Mouse (Mus musculus) midbrain, embryonic 12.5 days (tissue): ENCODE results near the gene Atg9b. TPM values are rescaled to one million over a fixed set of nuclear protein-coding genes. Genes with fewer than 3 reads are reported as not detected.
A peak's percentile ranks its signal among the peaks of the same experiment; 100 is the strongest.

ENCODE experiments used
- ATAC-seq: fragments of 200-750 bp; cut with Nextera tagmentation; 2 replicates; pipeline ENCODE4 v1.8.0; 2017; ENCODE audit warnings: low read depth, moderate TSS enrichment, moderate library complexity; ENCODE audit not compliant: low FRiP score
- H3K27ac ChIP-seq: fragments of 300-500 bp; sonication (generic); replicated peaks from 2 replicates; pipeline ENCODE4 v1.5.1; 2016; ENCODE audit warnings: mild to moderate bottlenecking
- H3K27me3 ChIP-seq: fragments of 300-500 bp; sonication (generic); 2 replicates; pipeline ENCODE4 v1.6.1; 2016; ENCODE audit warnings: mild to moderate bottlenecking
- H3K36me3 ChIP-seq: fragments of 300-500 bp; sonication (generic); 2 replicates; pipeline ENCODE4 v1.6.1; 2016
- H3K4me1 ChIP-seq: fragments of 300-500 bp; sonication (generic); 2 replicates; pipeline ENCODE4 v1.6.1; 2016
- H3K4me2 ChIP-seq: fragments of 300-500 bp; sonication (generic); replicated peaks from 2 replicates; pipeline ENCODE4 v1.6.1; 2016; ENCODE audit warnings: mild to moderate bottlenecking, moderate library complexity
- H3K4me3 ChIP-seq: fragments of 300-500 bp; sonication (generic); 2 replicates; pipeline ENCODE4 v1.5.1; 2016; ENCODE audit warnings: mild to moderate bottlenecking
- H3K9ac ChIP-seq: fragments of 300-500 bp; sonication (generic); replicated peaks from 2 replicates; pipeline ENCODE4 v1.6.1; 2016; ENCODE audit warnings: mild to moderate bottlenecking, moderate library complexity
- H3K9me3 ChIP-seq: fragments of 300-500 bp; sonication (generic); 2 replicates; pipeline ENCODE4 v1.6.1; 2016; ENCODE audit warnings: mild to moderate bottlenecking
- WGBS: fragments of 180-500 bp; shearing (Covaris S2); methylation state at CpG from one replicate; pipeline ENCODE4 v1.1.7; 2016; 5-methylcytosine and 5-hydroxymethylcytosine counted together
- polyA plus RNA-seq: library from polyadenylated mRNA; unstranded; fragments of >200 nt; fragmentation: Nextera tagmentation; extraction: Ambion mirVana; gene quantifications from 2 replicates; pipeline ENCODE4 v1.2.1, GENCODE M21; 2016

Atg9b gene
- polyA plus RNA-seq, 1 experiment from 2014 or later: 0.46 TPM

- no peaks in the 10 kb centered on the region for H3K4me1 ChIP-seq
- 77% methylated on average over 6 of the region's 6 CpGs for WGBS
- H3K9ac ChIP-seq: no peak overlapping the region
- H3K4me2 ChIP-seq: no peak overlapping the region
- no peak overlapping the region for H3K27ac ChIP-seq
- H3K27me3 ChIP-seq: no peaks in the 10 kb centered on the region
- no peaks in the 10 kb centered on the region for H3K9me3 ChIP-seq
- H3K36me3 ChIP-seq: no peaks in the 10 kb centered on the region
- no peak for ATAC-seq
- H3K4me3 ChIP-seq: no peak overlapping the region
Observed at GRCm38 (mm10) chr5:24374216-24374615, 17.7 kb downstream of the Atg9b start.

DNA sequence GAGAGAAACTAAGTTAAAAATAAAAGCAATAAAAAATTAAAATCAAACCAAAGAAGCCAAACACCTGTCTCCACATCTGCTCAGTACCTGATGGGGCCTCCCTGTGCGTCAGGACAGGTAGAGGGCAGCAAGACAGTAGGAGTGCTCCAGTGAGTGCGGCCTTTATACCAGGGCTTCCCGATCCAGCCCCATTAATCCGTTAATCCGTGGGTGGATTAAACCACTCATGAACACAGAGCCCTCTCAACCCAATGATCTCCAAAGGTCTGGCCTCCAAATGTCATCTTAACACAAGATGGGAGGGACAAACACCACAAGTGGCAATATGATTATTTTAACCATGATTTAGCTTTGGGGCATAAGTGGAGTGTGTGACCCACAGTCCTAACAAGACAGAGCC lies 18.1 kb downstream of the Atg9b start:
- no peak overlapping the region for H3K4me3 ChIP-seq
- no peaks in the 10 kb centered on the region for H3K4me1 ChIP-seq
- WGBS: 52% methylated on average over 5 of the region's 5 CpGs
- H3K9ac ChIP-seq: no peak overlapping the region
- no peaks in the 10 kb centered on the region for H3K36me3 ChIP-seq
- H3K27me3 ChIP-seq: no peaks in the 10 kb centered on the region
- H3K4me2 ChIP-seq: no peak overlapping the region
- no peak for ATAC-seq
- H3K27ac ChIP-seq: no peak overlapping the region
- no peaks in the 10 kb centered on the region for H3K9me3 ChIP-seq

DNA sequence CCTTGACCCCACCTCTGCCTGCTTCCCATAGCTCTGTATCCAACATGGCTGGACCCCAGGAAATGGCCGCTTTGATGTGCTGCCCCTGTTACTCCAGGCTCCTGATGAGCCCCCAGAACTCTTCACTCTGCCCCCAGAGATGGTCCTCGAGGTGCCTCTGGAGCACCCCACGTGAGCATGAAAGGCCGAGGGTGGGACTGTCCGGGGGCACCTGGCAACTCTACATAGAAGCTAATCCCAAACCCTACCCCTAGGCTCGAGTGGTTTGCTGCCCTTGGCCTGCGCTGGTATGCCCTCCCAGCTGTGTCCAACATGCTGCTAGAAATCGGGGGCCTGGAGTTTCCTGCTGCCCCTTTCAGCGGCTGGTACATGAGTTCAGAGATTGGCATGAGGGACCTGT lies 22.2 kb downstream of the Atg9b start:
- no peaks in the 10 kb centered on the region for H3K9me3 ChIP-seq
- H3K36me3 ChIP-seq: no peaks in the 10 kb centered on the region
- no peaks in the 10 kb centered on the region for H3K27me3 ChIP-seq
- no peak overlapping the region for H3K27ac ChIP-seq
- no peaks in the 10 kb centered on the region for H3K4me1 ChIP-seq
- no peak overlapping the region for H3K4me3 ChIP-seq
- H3K9ac ChIP-seq: no peak overlapping the region
- no peak overlapping the region for H3K4me2 ChIP-seq
- WGBS: 85% methylated on average over 9 of the region's 9 CpGs
- no peak for ATAC-seq

- Histone ChIP-seq H3K4me1 (no peaks in the 10 kb centered on the region), H3K36me3 (no peaks in the 10 kb centered on the region), H3K4me3 (no peak overlapping the region), H3K27ac (no peak overlapping the region), H3K9ac (no peak overlapping the region), H3K4me2 (no peak overlapping the region), H3K9me3 (no peaks in the 10 kb centered on the region), H3K27me3 (no peaks in the 10 kb centered on the region)
- WGBS: 84% methylated on average over 9 of the region's 9 CpGs
- ATAC-seq: no peak
Observed at GRCm38 (mm10) chr5:24366426-24366825, 25.5 kb downstream of the Atg9b start.

GRCm38 (mm10) chr5:24365528-24365927 lies 26.4 kb downstream of the Atg9b start:
- H3K9ac ChIP-seq: no peak overlapping the region
- H3K4me3 ChIP-seq: no peak overlapping the region
- 55% methylated on average over 5 of the region's 5 CpGs for WGBS
- H3K9me3 ChIP-seq: no peaks in the 10 kb centered on the region
- no peak overlapping the region for H3K4me2 ChIP-seq
- H3K4me1 ChIP-seq: no peaks in the 10 kb centered on the region; the same call in 1 of the 2 replicates
- no peaks in the 10 kb centered on the region for H3K36me3 ChIP-seq
- no peak overlapping the region for H3K27ac ChIP-seq
- no peaks in the 10 kb centered on the region for H3K27me3 ChIP-seq
- no peak for ATAC-seq

GRCm38 (mm10) chr5:24364963-24365362 lies 27.0 kb downstream of the Atg9b start:
- Histone ChIP-seq H3K27ac (no peak overlapping the region), H3K9me3 (no peaks in the 10 kb centered on the region), H3K27me3 (no peaks in the 10 kb centered on the region), H3K4me2 (no peak overlapping the region), H3K4me3 (no peak overlapping the region), H3K36me3 (no peaks in the 10 kb centered on the region), H3K9ac (no peak overlapping the region), H3K4me1 (no peaks in the 10 kb centered on the region; the same call in 1 of the 2 replicates)
- WGBS: 88% methylated on average over 10 of the region's 10 CpGs
- ATAC-seq: no peak

- ATAC-seq: no peak
- H3K27ac ChIP-seq: no peak within 1 kb of the TSS
- no peak within 1 kb of the TSS for H3K4me2 ChIP-seq
- no peaks in the 10 kb centered on the region for H3K27me3 ChIP-seq
- H3K9me3 ChIP-seq: no peaks in the 10 kb centered on the region
- no peaks in the 10 kb centered on the region for H3K36me3 ChIP-seq
- H3K4me1 ChIP-seq: no peaks in the 10 kb centered on the region; the same call in 1 of the 2 replicates
- WGBS: 35% methylated on average over 12 of the region's 12 CpGs
- H3K9ac ChIP-seq: no peak within 1 kb of the TSS
- H3K4me3 ChIP-seq: no peak within 1 kb of the TSS
Observed at GRCm38 (mm10) chr5:24364508-24364907, 27.4 kb downstream of the Atg9b start, which contains the start of gene Nos3. Gene Nos3 (plus strand): TSS chr5:24364810.

DNA sequence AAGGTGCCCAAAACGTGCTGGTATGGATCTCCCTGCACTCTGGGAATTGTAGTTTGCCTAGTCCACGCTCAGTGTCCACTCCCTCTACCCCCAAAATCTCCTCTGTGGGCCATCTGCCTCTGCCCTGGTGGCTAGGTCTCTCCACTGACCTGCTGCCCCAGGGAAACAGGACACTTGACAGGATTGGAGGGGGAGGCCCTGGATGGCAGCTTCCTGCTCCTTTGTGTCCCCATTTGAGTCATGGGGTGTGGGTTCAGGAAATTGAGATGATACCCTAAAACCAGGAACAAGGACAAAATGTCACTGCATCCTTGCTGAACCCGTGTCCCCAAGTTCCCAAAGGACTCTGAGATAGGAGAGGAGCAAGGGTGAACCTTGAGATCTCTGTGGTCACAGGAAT lies 27.9 kb downstream of the Atg9b start:
- ATAC-seq: no peak
- no peaks in the 10 kb centered on the region for H3K27me3 ChIP-seq
- H3K9ac ChIP-seq: no peak overlapping the region
- WGBS: 63% methylated on average over 3 of the region's 3 CpGs
- H3K4me3 ChIP-seq: no peak overlapping the region
- no peak overlapping the region for H3K27ac ChIP-seq
- H3K4me2 ChIP-seq: no peak overlapping the region
- H3K9me3 ChIP-seq: no peaks in the 10 kb centered on the region
- no peaks in the 10 kb centered on the region; the same call in 1 of the 2 replicates for H3K4me1 ChIP-seq
- no peaks in the 10 kb centered on the region for H3K36me3 ChIP-seq

DNA sequence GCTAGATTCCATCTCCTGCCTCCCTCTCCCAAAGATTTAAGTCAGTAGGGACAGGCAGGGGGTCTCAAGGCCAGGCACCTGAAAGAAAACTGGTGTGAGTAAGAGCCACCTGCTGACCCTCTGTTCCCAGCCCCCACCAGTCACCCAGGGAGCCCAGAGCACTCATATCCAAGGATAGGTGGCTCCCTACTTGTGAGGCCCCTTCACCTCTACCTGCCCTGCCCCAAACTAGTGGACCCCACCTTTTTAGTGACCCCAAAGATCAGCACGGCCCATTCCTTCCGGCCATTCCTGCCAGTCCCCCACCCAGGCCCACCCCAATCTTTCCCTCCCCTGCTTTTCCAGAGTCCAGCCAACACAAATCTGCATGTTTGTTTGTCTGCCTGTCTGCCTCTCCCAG lies 28.5 kb downstream of the Atg9b start:
- Histone ChIP-seq H3K9me3 (no peaks in the 10 kb centered on the region), H3K27ac (no peak overlapping the region), H3K9ac (no peak overlapping the region), H3K4me1 (no peaks in the 10 kb centered on the region; the same call in 1 of the 2 replicates), H3K27me3 (no peaks in the 10 kb centered on the region), H3K4me2 (no peak overlapping the region), H3K4me3 (no peak overlapping the region), H3K36me3 (no peaks in the 10 kb centered on the region)
- ATAC-seq: no peak
- 81% methylated on average over 2 of the region's 2 CpGs for WGBS

DNA sequence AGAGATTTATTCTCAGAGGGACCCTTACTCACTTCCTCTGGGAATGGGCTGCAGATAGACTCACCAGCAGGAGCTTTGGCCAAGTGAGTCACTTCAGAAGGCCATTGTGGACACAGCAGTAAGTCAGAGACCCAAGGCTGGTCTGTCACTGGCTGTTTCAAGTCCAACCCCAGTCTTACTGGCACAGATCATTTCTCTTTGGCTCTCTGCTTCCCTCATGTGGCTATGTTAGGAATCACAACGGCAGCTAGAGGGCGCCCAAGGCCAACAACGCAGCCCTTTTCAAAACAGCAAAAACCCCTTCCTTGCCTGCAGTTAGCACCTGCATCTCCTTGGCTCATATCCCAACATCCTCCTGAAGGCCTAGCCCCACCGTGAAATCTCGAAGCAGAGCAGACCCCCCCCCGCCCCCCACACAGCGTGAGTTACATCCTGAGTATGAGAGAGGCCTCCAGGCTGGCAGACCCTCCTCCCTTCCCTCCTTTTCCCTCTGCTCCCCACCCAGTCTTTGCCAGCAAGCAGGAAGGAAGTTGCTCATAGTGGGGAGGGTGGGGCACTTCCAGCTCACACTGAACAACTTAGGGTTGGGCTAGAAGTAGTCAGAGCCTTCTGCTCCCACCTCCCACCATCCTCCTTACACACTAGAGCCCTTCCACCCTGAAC lies 31.0 kb downstream of the Atg9b start:
- H3K4me3 ChIP-seq: no peak overlapping the region
- H3K27ac ChIP-seq: no peak overlapping the region
- H3K9me3 ChIP-seq: no peaks in the 10 kb centered on the region
- peak; percentile 45; the same call in 1 of the 2 replicates for ATAC-seq
- WGBS: 0% methylated on average over 7 of the region's 7 CpGs
- H3K36me3 ChIP-seq: no peaks in the 10 kb centered on the region
- no peaks in the 10 kb centered on the region for H3K27me3 ChIP-seq
- no peak overlapping the region for H3K4me2 ChIP-seq
- H3K4me1 ChIP-seq: no peaks in the 10 kb centered on the region; the same call in 1 of the 2 replicates
- no peak overlapping the region for H3K9ac ChIP-seq

- peaks cover 21% of the 10 kb centered on the region for H3K4me1 ChIP-seq
- ATAC-seq: no peak
- no peak overlapping the region for H3K27ac ChIP-seq
- peaks cover 11% of the 10 kb centered on the region for H3K27me3 ChIP-seq
- no peaks in the 10 kb centered on the region for H3K9me3 ChIP-seq
- WGBS: 12% methylated on average over 7 of the region's 7 CpGs
- H3K36me3 ChIP-seq: no peaks in the 10 kb centered on the region
- H3K4me2 ChIP-seq: no peak overlapping the region
- H3K4me3 ChIP-seq: no peak overlapping the region
- no peak overlapping the region for H3K9ac ChIP-seq
Observed at GRCm38 (mm10) chr5:24357461-24357860, 34.5 kb downstream of the Atg9b start.

DNA sequence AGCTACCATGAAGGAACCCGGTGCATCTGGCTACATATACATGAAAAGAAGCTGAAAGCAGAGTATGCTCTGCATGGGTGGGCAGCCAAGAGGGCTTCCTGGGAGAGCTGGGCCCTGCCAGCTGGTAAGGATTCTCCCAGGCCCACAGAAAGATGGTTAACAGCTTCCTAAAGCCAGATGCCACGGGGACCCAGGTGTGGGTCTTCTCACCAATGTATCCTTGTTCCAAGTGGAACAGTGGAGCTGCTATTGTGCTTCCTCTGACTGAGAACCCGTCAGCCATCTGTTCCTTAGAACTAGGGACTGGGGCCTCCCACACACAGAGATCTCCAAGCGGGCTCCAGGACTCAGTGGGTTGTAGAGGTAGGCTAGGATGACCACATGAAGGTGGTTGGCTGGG lies 35.2 kb downstream of the Atg9b start:
- no peaks in the 10 kb centered on the region for H3K9me3 ChIP-seq
- peaks cover 28% of the 10 kb centered on the region for H3K4me1 ChIP-seq
- no peaks in the 10 kb centered on the region for H3K36me3 ChIP-seq
- no peak overlapping the region for H3K4me3 ChIP-seq
- no peak overlapping the region for H3K9ac ChIP-seq
- 57% methylated on average over 4 of the region's 4 CpGs for WGBS
- no peak overlapping the region for H3K27ac ChIP-seq
- ATAC-seq: no peak
- H3K4me2 ChIP-seq: no peak overlapping the region
- peaks cover 11% of the 10 kb centered on the region for H3K27me3 ChIP-seq

DNA sequence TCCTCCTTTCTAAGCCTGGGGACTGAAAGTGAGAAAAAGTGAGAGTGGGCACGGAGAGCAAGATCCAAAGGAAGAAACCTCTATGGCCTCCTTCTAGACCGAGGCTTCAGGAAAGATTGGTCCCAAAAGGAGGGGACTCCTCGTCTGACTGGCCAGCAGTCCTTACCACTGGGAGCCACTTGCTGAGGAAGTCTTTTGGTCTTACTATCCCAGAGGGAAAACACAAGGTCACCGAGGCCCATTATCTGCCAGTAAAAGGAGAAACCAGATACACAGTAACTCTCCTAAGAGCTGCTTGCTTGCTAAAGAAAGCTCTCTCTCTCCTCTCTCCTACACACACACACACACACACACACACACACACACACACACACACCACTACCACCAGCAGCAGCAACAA lies 38.6 kb downstream of the Atg9b start:
- no peaks in the 10 kb centered on the region for H3K9me3 ChIP-seq
- ATAC-seq: no peak
- no peaks in the 10 kb centered on the region for H3K36me3 ChIP-seq
- peak overlapping the region; percentile 54; the same call in 1 of the 2 replicates for H3K9ac ChIP-seq
- H3K4me3 ChIP-seq: no peak overlapping the region
- H3K27ac ChIP-seq: peak overlapping the region; percentile 98
- peak overlapping the region; percentile 99 for H3K4me2 ChIP-seq
- H3K27me3 ChIP-seq: peaks cover 36% of the 10 kb centered on the region
- WGBS: 33% methylated on average over 4 of the region's 4 CpGs
- H3K4me1 ChIP-seq: peaks cover 56% of the 10 kb centered on the region
